Mouse (Mus musculus) myocyte (in vitro differentiated cells): ENCODE measurements around the gene Sh3tc1. TPM values are rescaled to one million over a fixed set of nuclear protein-coding genes. Genes with fewer than 3 reads are reported as not detected.
A peak's percentile ranks its signal among the peaks of the same experiment; 100 is the strongest.

Experiments used
- H3K27me3 ChIP-seq: one replicate; pipeline ENCODE4 v1.6.1; 2011; ENCODE audit not compliant: control insufficient read depth, insufficient read depth, insufficient read length
- H3K36me3 ChIP-seq: one replicate; pipeline ENCODE4 v1.6.1; 2011; ENCODE audit not compliant: control insufficient read depth, insufficient read depth
- H3K4me2 ChIP-seq: one replicate; pipeline ENCODE4 v1.6.1; 2011; ENCODE audit warnings: low read depth, control low read depth
- H3K4me3 ChIP-seq: one replicate; pipeline ENCODE4 v1.5.1; 2011; ENCODE audit warnings: mild to moderate bottlenecking, control low read depth, moderate library complexity
- H3K79me2 ChIP-seq: one replicate; pipeline ENCODE4 v1.6.1; 2011; ENCODE audit not compliant: control insufficient read depth, insufficient read depth
- H3ac ChIP-seq: one replicate; pipeline ENCODE4 v1.6.1; 2011; ENCODE audit not compliant: control insufficient read depth, insufficient read length
- CEBPB ChIP-seq: IDR thresholded peaks from 2 replicates; pipeline ENCODE4 v1.6.1; 2011; ENCODE audit warnings: mild to moderate bottlenecking, moderate library complexity; ENCODE audit not compliant: poor library complexity, insufficient read depth, severe bottlenecking
- E2F4 ChIP-seq: IDR thresholded peaks from one replicate; pipeline ENCODE4 v1.6.1; 2011; ENCODE audit warnings: mild to moderate bottlenecking, control low read depth, moderate library complexity; ENCODE audit not compliant: insufficient read depth
- MAX ChIP-seq: IDR thresholded peaks from one replicate; pipeline ENCODE4 v1.6.1; 2011; ENCODE audit warnings: low read depth, mild to moderate bottlenecking, control low read depth
- MYOD1 ChIP-seq, 3 experiments: IDR thresholded peaks; one replicate each; pipeline ENCODE4 v1.6.1; 2011; ENCODE audit warnings: control low read depth in 2 of 3, low read depth in 2 of 3, mild to moderate bottlenecking in 2 of 3, moderate library complexity in 1 of 3; ENCODE audit not compliant: insufficient read length in 2 of 3, control insufficient read depth in 1 of 3
- MYOG ChIP-seq, 3 experiments: IDR thresholded peaks; one replicate each; pipeline ENCODE4 v1.6.1; 2011; ENCODE audit warnings: control low read depth in 2 of 3, low read depth in 2 of 3, mild to moderate bottlenecking in 2 of 3; ENCODE audit not compliant: insufficient read length in 2 of 3, control insufficient read depth in 1 of 3, insufficient read depth in 1 of 3
- POLR2A ChIP-seq: IDR thresholded peaks from one replicate; pipeline ENCODE4 v1.6.1; 2011; ENCODE audit warnings: low read depth, mild to moderate bottlenecking, control low read depth, moderate library complexity; ENCODE audit not compliant: insufficient read length
- POLR2AphosphoS2 ChIP-seq: IDR thresholded peaks from one replicate; pipeline ENCODE4 v1.6.1; 2011; ENCODE audit warnings: low read depth, control low read depth; ENCODE audit not compliant: insufficient read length
- REST ChIP-seq: IDR thresholded peaks from one replicate; pipeline ENCODE4 v1.6.1; 2011; ENCODE audit warnings: mild to moderate bottlenecking, control low read depth, moderate library complexity; ENCODE audit not compliant: insufficient read depth, insufficient read length
- SRF ChIP-seq: IDR thresholded peaks from one replicate; pipeline ENCODE4 v1.6.1; 2011; ENCODE audit warnings: low read depth; ENCODE audit not compliant: control insufficient read depth, insufficient read length
- TCF12 ChIP-seq: IDR thresholded peaks from one replicate; pipeline ENCODE4 v1.6.1; 2011; ENCODE audit warnings: mild to moderate bottlenecking, control low read depth; ENCODE audit not compliant: poor library complexity, insufficient read depth, severe bottlenecking
- TCF3 ChIP-seq: IDR thresholded peaks from one replicate; pipeline ENCODE4 v1.6.1; 2011; ENCODE audit warnings: low read depth, control low read depth; ENCODE audit not compliant: insufficient read length
- USF1 ChIP-seq: IDR thresholded peaks from one replicate; pipeline ENCODE4 v1.6.1; 2011; ENCODE audit warnings: low read depth, mild to moderate bottlenecking, control low read depth, moderate library complexity
- polyA plus RNA-seq: library from polyadenylated mRNA; unstranded; fragments of >200 nt; fragmentation: generic; extraction: Trizol; gene quantifications from one replicate; pipeline ENCODE4 v1.2.1, GENCODE M21; 2012; ENCODE audit warnings: missing spikeins

Sh3tc1 gene
- polyA plus RNA-seq, 1 experiment: 0.26 TPM

GRCm38 (mm10) chr5:35710931-35711330 is 28.9 kb downstream of the Sh3tc1 start:
- no peak for TF ChIP-seq SRF
- TF ChIP-seq CEBPB: no peak
- TF ChIP-seq E2F4: no peak
- Histone ChIP-seq H3K27me3 (no peaks in the 10 kb centered on the region), H3K36me3 (no peaks in the 10 kb centered on the region), H3ac (no peak overlapping the region), H3K79me2 (no peaks in the 10 kb centered on the region), H3K4me2 (peak overlapping the region; percentile 54), H3K4me3 (no peak overlapping the region)

DNA sequence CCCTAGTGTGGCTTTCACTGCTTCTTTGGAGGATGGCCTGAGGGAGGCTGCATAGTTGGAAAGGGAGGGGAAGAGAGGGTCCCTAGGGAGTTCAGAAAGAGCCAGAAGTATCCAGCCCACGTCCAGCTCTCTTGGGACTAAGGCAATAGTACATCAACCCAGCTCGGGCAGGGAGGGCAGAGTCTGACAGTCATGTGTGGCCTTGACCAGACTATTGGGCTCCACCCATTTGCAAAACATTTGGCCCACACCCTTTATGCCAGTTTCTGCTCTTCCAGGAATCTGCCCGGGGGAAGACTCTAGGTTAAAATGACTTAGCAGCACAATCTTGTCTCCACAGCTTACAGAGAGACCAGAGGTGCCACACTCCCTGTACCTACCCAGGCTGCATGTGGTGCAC is 29.3 kb downstream of the Sh3tc1 start:
- no peaks in the 10 kb centered on the region for H3K27me3 ChIP-seq
- no peaks in the 10 kb centered on the region for H3K36me3 ChIP-seq
- no peak overlapping the region for H3ac ChIP-seq
- no peak for TF ChIP-seq POLR2A
- no peak for TF ChIP-seq MYOG (IDR thresholded peaks at IDR 0.05; ENCODE audit: control insufficient read depth in 1 of 3, insufficient read depth in 1 of 3, insufficient read length in 2 of 3, low read depth in 2 of 3)
- TF ChIP-seq TCF3: no peak
- TF ChIP-seq POLR2AphosphoS2: no peak
- TF ChIP-seq USF1: peak; percentile 6
- no peak for TF ChIP-seq SRF
- TF ChIP-seq E2F4: no peak
- H3K4me3 ChIP-seq: no peak overlapping the region
- peak overlapping the region; percentile 54 for H3K4me2 ChIP-seq
- H3K79me2 ChIP-seq: no peaks in the 10 kb centered on the region

DNA sequence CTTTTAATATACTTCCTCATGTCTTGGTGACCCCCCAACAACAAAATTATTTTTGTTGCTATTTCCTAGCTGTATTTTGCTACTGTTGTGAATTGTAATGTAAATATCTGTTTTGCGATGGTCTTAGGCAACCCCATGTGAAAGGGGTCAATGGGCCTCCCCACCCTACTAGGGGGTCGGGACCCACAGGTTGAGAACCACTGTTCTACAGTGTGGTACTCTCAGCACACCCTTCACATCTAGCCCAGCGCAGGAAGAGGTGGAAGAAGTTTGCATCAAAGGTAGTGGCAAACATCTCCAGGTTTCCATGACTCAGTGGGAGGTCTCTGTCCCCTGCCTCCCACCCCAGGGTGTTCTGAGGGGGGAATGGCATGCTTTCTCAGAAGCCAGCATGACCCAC is 34.4 kb downstream of the Sh3tc1 start:
- Histone ChIP-seq H3K4me3 (no peak overlapping the region), H3K36me3 (no peaks in the 10 kb centered on the region), H3ac (no peak overlapping the region), H3K27me3 (no peaks in the 10 kb centered on the region), H3K4me2 (no peak overlapping the region), H3K79me2 (no peaks in the 10 kb centered on the region)
- no peak for TF ChIP-seq E2F4

DNA sequence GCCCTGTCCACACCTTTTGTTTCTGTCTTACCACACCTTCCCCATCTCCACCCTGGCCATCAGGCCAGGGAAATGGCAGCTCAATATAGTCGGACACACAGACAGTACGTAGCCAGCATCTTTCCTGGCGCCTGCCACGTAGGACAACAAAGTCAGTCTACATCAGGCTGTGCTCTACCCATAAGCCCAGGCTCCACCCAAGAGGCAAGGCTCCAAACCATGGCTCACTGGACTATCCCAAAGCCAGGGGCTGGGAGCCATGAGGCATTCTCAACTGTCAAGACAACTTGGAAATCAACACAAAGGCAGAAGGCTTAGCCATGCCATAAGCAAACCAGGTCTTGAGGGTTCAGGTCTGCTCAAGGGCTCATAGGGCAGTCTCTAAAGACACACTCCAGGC is 36.0 kb downstream of the Sh3tc1 start:
- Histone ChIP-seq H3ac (no peak overlapping the region), H3K4me2 (no peak overlapping the region), H3K27me3 (no peaks in the 10 kb centered on the region), H3K4me3 (no peak overlapping the region), H3K79me2 (no peaks in the 10 kb centered on the region), H3K36me3 (no peaks in the 10 kb centered on the region)
- TF ChIP-seq MYOD1 (IDR thresholded peaks at IDR 0.05; ENCODE audit: control insufficient read depth in 1 of 3, insufficient read length in 2 of 3, low read depth in 2 of 3) (no peak), POLR2AphosphoS2 (no peak), POLR2A (no peak), TCF12 (no peak), SRF (no peak), MAX (no peak), CEBPB (no peak), USF1 (no peak), E2F4 (no peak), REST (no peak), MYOG (IDR thresholded peaks at IDR 0.05; ENCODE audit: control insufficient read depth in 1 of 3, insufficient read depth in 1 of 3, insufficient read length in 2 of 3, low read depth in 2 of 3) (no peak), TCF3 (no peak)

GRCm38 (mm10) chr5:35703183-35703582 is 36.6 kb downstream of the Sh3tc1 start:
- Histone ChIP-seq H3ac (no peak overlapping the region), H3K27me3 (no peaks in the 10 kb centered on the region), H3K36me3 (no peaks in the 10 kb centered on the region), H3K4me2 (no peak overlapping the region), H3K4me3 (no peak overlapping the region), H3K79me2 (no peaks in the 10 kb centered on the region)
- TF ChIP-seq MAX (no peak), POLR2AphosphoS2 (no peak), MYOD1 (IDR thresholded peaks at IDR 0.05; ENCODE audit: control insufficient read depth in 1 of 3, insufficient read length in 2 of 3, low read depth in 2 of 3) (no peak), CEBPB (no peak), TCF12 (no peak), E2F4 (no peak), MYOG (IDR thresholded peaks at IDR 0.05; ENCODE audit: control insufficient read depth in 1 of 3, insufficient read depth in 1 of 3, insufficient read length in 2 of 3, low read depth in 2 of 3) (no peak)

DNA sequence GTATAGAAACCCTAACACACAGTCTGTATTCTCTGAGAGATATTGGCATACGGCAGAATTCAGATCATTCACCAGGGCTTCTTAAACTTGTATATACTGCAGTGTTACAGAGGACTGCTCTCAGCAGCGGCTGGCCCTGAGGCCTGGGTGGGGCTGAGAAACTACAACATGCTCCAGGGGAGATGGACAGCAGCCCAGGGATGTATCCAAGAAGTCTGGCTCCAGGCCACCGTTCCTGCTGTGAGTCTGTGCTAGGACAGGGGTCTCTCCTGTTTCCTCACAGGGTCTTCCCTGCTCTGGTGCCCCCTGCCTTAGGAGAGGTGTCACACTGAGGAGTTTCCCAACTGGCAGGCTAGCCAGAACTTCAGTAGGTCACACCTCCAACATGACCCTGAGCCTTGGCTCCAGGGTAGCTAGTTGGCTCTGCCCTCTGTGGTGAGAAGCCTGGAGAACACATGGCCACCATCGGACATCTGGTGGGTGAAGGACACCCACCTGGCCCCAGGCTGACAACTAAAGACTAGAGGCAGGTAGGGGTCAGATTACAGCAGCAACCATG is 37.1 kb downstream of the Sh3tc1 start:
- no peak overlapping the region for H3K4me2 ChIP-seq
- no peaks in the 10 kb centered on the region for H3K27me3 ChIP-seq
- no peak for TF ChIP-seq MYOD1 (IDR thresholded peaks at IDR 0.05; ENCODE audit: control insufficient read depth in 1 of 3, insufficient read length in 2 of 3, low read depth in 2 of 3)
- no peak for TF ChIP-seq POLR2A
- no peak for TF ChIP-seq USF1
- no peak for TF ChIP-seq CEBPB
- no peak for TF ChIP-seq MAX
- TF ChIP-seq SRF: no peak
- no peak for TF ChIP-seq TCF12
- no peak for TF ChIP-seq TCF3
- no peak for TF ChIP-seq E2F4
- no peak for TF ChIP-seq POLR2AphosphoS2
- TF ChIP-seq MYOG (IDR thresholded peaks at IDR 0.05; ENCODE audit: control insufficient read depth in 1 of 3, insufficient read depth in 1 of 3, insufficient read length in 2 of 3, low read depth in 2 of 3): no peak
- TF ChIP-seq REST: no peak
- no peaks in the 10 kb centered on the region for H3K36me3 ChIP-seq
- H3K79me2 ChIP-seq: no peaks in the 10 kb centered on the region
- no peak overlapping the region for H3ac ChIP-seq
- H3K4me3 ChIP-seq: no peak overlapping the region
